10 mouse cellular contexts compared by ENCODE assay signal in genomic region chr5:118981046-118981445, GRCm38 (mm10).
A peak's percentile ranks its signal among the peaks of the same experiment; 100 is the strongest.
DNase-seq lines count a peak whose midpoint lies in the region; ATAC-seq and TF ChIP-seq lines count a peak whose summit lies in the region.
"Had no signal": no experiment of that assay in that cellular context is flagged by ENCODE, and none has a peak within 500 bp of the region (broad histone marks: within the 10 kb centered on the region; RNA-seq: fewer than 3 reads in every experiment).

No protein-coding gene starts in this region.

- H3K36me3 ChIP-seq in liver, embryonic 11.5 days (ENCODE audit: control insufficient read depth, insufficient read depth, low read length), result no peaks in the 10 kb centered on the region
- no peaks in the 10 kb centered on the region for H3K36me3 ChIP-seq in liver, postnatal 0 days (replicated peaks; ENCODE audit: insufficient read depth, low read length)
- H3K36me3 ChIP-seq in forebrain, embryonic 14.5 days (ENCODE audit: control insufficient read depth, insufficient read depth, low read length), result no peaks in the 10 kb centered on the region
- H3K36me3 ChIP-seq: G1E had no signal

- no peaks in the 10 kb centered on the region for H3K9me3 ChIP-seq in liver, embryonic 11.5 days (ENCODE audit: control insufficient read depth, low read length)
- H3K9me3 ChIP-seq in liver, postnatal 0 days (ENCODE audit: low read length), result no peaks in the 10 kb centered on the region
- H3K9me3 ChIP-seq in forebrain, embryonic 14.5 days (replicated peaks; ENCODE audit: control insufficient read depth, low read length), result no peaks in the 10 kb centered on the region

- WGBS in liver, embryonic 11.5 days, result 39% methylated on average over 16 of the region's 16 CpGs
- WGBS in liver, postnatal 0 days (ENCODE audit: insufficient replicate concordance), result 20% methylated on average over 15 of the region's 16 CpGs
- 12% methylated on average over 16 of the region's 16 CpGs for WGBS in forebrain, embryonic 14.5 days

- no peak overlapping the region for H3K27ac ChIP-seq in liver, embryonic 11.5 days (ENCODE audit: low read depth, low read length)
- H3K27ac ChIP-seq in liver, postnatal 0 days (ENCODE audit: low read depth), result no peak overlapping the region
- H3K27ac ChIP-seq in forebrain, embryonic 14.5 days (ENCODE audit: low read depth, low read length), result no peak overlapping the region

- H3K27me3 ChIP-seq in liver, embryonic 11.5 days (replicated peaks; ENCODE audit: control insufficient read depth, insufficient read depth, low read length), result no peaks in the 10 kb centered on the region
- no peaks in the 10 kb centered on the region for H3K27me3 ChIP-seq in liver, postnatal 0 days (ENCODE audit: insufficient read depth, low read length)
- no peaks in the 10 kb centered on the region for H3K27me3 ChIP-seq in forebrain, embryonic 14.5 days (replicated peaks; ENCODE audit: control insufficient read depth, insufficient read depth, low read length)

- H3K4me2 ChIP-seq in liver, embryonic 11.5 days, result 0 out of 2 replicates have a peak overlapping the region, but pooled peaks have one; percentile 14
- H3K4me2 ChIP-seq in liver, postnatal 0 days (ENCODE audit: low read depth, low read length), result no peak overlapping the region
- no peak overlapping the region for H3K4me2 ChIP-seq in forebrain, embryonic 14.5 days (ENCODE audit: low read length)

- TF ChIP-seq CTCF in liver, postnatal 0 days (IDR thresholded peaks at IDR 0.05; ENCODE audit: low read depth), result no peak

- no peak overlapping the region for H3K4me3 ChIP-seq in liver, embryonic 11.5 days (ENCODE audit: low read depth, low read length)
- no peak overlapping the region for H3K4me3 ChIP-seq in liver, postnatal 0 days (ENCODE audit: low read depth, low read length)
- no peak overlapping the region for H3K4me3 ChIP-seq in forebrain, embryonic 14.5 days (ENCODE audit: low read depth, low read length)

- TF ChIP-seq EP300 in liver, postnatal 0 days (IDR thresholded peaks at IDR 0.05; ENCODE audit: low read depth), result no peak

- H3K9ac ChIP-seq in liver, embryonic 11.5 days (ENCODE audit: low read depth, low read length), result no peak overlapping the region
- no peak overlapping the region for H3K9ac ChIP-seq in liver, postnatal 0 days (replicated peaks)
- no peak overlapping the region for H3K9ac ChIP-seq in forebrain, embryonic 14.5 days (ENCODE audit: low read length)

- ATAC-seq in liver, embryonic 11.5 days (replicated peaks; ENCODE audit: low FRiP score), result no peak
- ATAC-seq in liver, postnatal 0 days, result no peak
- ATAC-seq in forebrain, embryonic 14.5 days, result no peak

- DNase-seq in liver, embryonic 11.5 days (ENCODE audit: low spot score), result peak; percentile 46
- no peak for DNase-seq in liver, postnatal 0 days
- peak; percentile 11 for DNase-seq in forebrain, embryonic 14.5 days (ENCODE audit: low spot score)
- peak; percentile 24 to 40 for DNase-seq in kidney, adult 8-10 months
- peak; percentile 80 for DNase-seq in lung, postnatal 36 days
- no peak for DNase-seq in layer of hippocampus, postnatal 14 days (ENCODE audit: low spot score in 2 of 2)
- no peak for DNase-seq in spleen, postnatal 10 days (ENCODE audit: low spot score in 2 of 2)
- no peak for DNase-seq in right cerebral cortex, adult 18-20 months
- DNase-seq: left cerebral cortex, postnatal 4 days had no signal

- no peaks in the 10 kb centered on the region for H3K4me1 ChIP-seq in liver, embryonic 11.5 days (replicated peaks; ENCODE audit: control insufficient read depth, insufficient read depth, low read length)
- peaks cover 4% of the 10 kb centered on the region; the same call in 1 of the 2 replicates for H3K4me1 ChIP-seq in liver, postnatal 0 days (ENCODE audit: insufficient read depth)
- no peaks in the 10 kb centered on the region for H3K4me1 ChIP-seq in forebrain, embryonic 14.5 days (ENCODE audit: control insufficient read depth, insufficient read depth, low read length)

Comparison
In these comparisons a context has a peak if more than half of its experiments do, and no peak if none do; other contexts are left out.
1. DNase-seq: peak in liver, embryonic 11.5 days (single experiment), forebrain, embryonic 14.5 days (single experiment), kidney, adult 8-10 months (2 of 2) and lung, postnatal 36 days (single experiment); none in liver, postnatal 0 days (single experiment), layer of hippocampus, postnatal 14 days (0 of 2), spleen, postnatal 10 days (0 of 2) and right cerebral cortex, adult 18-20 months (single experiment).